Comparison of ENCODE assay signal across 9 mouse cellular contexts in the genomic region with DNA sequence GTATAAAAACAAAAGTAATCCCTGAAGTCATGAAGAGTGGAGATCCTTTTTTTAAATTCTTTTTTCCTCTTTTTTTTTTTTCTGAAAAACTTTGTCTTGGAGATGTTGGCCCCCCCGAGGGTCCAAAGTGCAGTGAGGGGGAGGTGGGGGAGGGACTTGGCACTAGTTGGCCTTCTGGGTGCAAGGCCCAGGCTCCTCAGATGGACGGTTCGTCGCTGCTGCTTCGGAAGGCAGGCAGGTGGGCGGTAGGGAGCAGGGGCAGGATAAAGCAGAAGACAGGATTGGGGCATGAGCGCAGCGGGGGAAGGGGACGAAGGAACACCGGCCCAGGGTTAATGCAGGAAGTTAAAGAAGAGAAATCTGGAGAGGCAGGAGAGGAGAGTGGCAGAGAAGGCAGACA. TPM values are rescaled to one million over a fixed set of nuclear protein-coding genes. Genes with fewer than 3 reads are reported as not detected.
DNase-seq lines count a peak whose midpoint lies in the region; ATAC-seq lines count a peak whose summit lies in the region.
"Had no signal": no experiment of that assay in that cellular context is flagged by ENCODE, and none has a peak within 500 bp of the region (broad histone marks: within the 10 kb centered on the region; RNA-seq: fewer than 3 reads in every experiment).

No protein-coding gene starts in this region.

- peak overlapping the region; percentile 22; the same call in 1 of the 2 replicates for H3K9ac ChIP-seq in lung, embryonic 16.5 days (ENCODE audit: low read length)

- DNase-seq in embryo, embryonic 10.5 days (ENCODE audit: low spot score), result peak; percentile 12
- no peak for DNase-seq in embryo, embryonic 9.5 days (ENCODE audit: extremely low spot score)
- no peak for DNase-seq in lung, postnatal 25 days (ENCODE audit: low spot score)
- peak; percentile 82 for DNase-seq in kidney, adult 18-20 months
- peak; percentile 19 for DNase-seq in liver
- no peak for DNase-seq in gastrocnemius, adult 8-10 months (ENCODE audit: low spot score in 2 of 2)
- no peak for DNase-seq in adrenal gland, adult (ENCODE audit: inconsistent age in 2 of 2, low spot score in 1 of 2)

- H3K27ac ChIP-seq in lung, embryonic 16.5 days (ENCODE audit: low read length), result no peak overlapping the region

- peak overlapping the region; percentile 36 for H3K4me2 ChIP-seq in lung, embryonic 16.5 days (ENCODE audit: low read depth, low read length)

- no peaks in the 10 kb centered on the region for H3K27me3 ChIP-seq in lung, embryonic 16.5 days (ENCODE audit: control insufficient read depth, insufficient read depth, low read depth, low read length)

- 17% methylated on average over 10 of the region's 10 CpGs for WGBS in lung, embryonic 16.5 days

- no peak overlapping the region for H3K4me3 ChIP-seq in lung, embryonic 16.5 days (ENCODE audit: low read length)

- peaks cover 10% of the 10 kb centered on the region; the same call in 1 of the 2 replicates for H3K4me1 ChIP-seq in lung, embryonic 16.5 days (replicated peaks; ENCODE audit: control insufficient read depth, insufficient read depth, low read length)

- H3K9me3 ChIP-seq in lung, embryonic 16.5 days (ENCODE audit: control insufficient read depth, low read length), result no peaks in the 10 kb centered on the region

- ATAC-seq in lung, embryonic 16.5 days (ENCODE audit: low read depth), result no peak

- peaks cover 5% of the 10 kb centered on the region; the same call in 1 of the 2 replicates for H3K36me3 ChIP-seq in lung, embryonic 16.5 days (ENCODE audit: control insufficient read depth, insufficient read depth, low read length)

RNA-seq across cellular contexts. Expression of a gene that starts 8.7 kb away (rescaled TPM):
- 73.9 and 75.6 TPM in 2 replicates for polyA plus RNA-seq in lung, embryonic 16.5 days (2015; fragmentation: Nextera tagmentation; extraction: Ambion mirVana)
- total RNA-seq in gastrocnemius, adult 8-10 months (2022), result not detected

RNA-seq across cellular contexts. Expression of a gene that starts 23.1 kb away (rescaled TPM):
- 6.8 and 6.9 TPM in 2 replicates for polyA plus RNA-seq in lung, embryonic 16.5 days (2015; fragmentation: Nextera tagmentation; extraction: Ambion mirVana)
- 10 to 100 TPM in 2 of 4 experiments, 1 to 10 TPM in 2; 8.9 to 12.5 (median 9.6) TPM for total RNA-seq in gastrocnemius, adult 8-10 months (2022)

RNA-seq across cellular contexts. Expression of a gene that starts 27.6 kb away (rescaled TPM):
- polyA plus RNA-seq in lung, embryonic 16.5 days (2015; fragmentation: Nextera tagmentation; extraction: Ambion mirVana), result 6.1 and 9.9 TPM in 2 replicates
- total RNA-seq in gastrocnemius, adult 8-10 months (2022), result not detected
- total RNA-seq: granulocyte monocyte progenitor cell, adult 5-6 weeks had no signal

RNA-seq across cellular contexts. Expression of a gene that starts 52.7 kb away (rescaled TPM):
- 112 and 117 TPM in 2 replicates for polyA plus RNA-seq in lung, embryonic 16.5 days (2015; fragmentation: Nextera tagmentation; extraction: Ambion mirVana)
- 100 to 1,000 TPM; 106 to 124 (median 111) TPM for total RNA-seq in gastrocnemius, adult 8-10 months (2022)

Comparison
In these comparisons a context has a peak if more than half of its experiments do, and no peak if none do; other contexts are left out.
1. DNase-seq: peak in embryo, embryonic 10.5 days (single experiment), kidney, adult 18-20 months (single experiment) and liver (single experiment); none in embryo, embryonic 9.5 days (single experiment), lung, postnatal 25 days (single experiment), gastrocnemius, adult 8-10 months (0 of 2) and adrenal gland, adult (0 of 2).